Mouse (Mus musculus): ENCODE results near the gene Ints5. TPM values are rescaled to one million over a fixed set of nuclear protein-coding genes. Genes with fewer than 3 reads are reported as not detected.

The Ints5 gene
- polyA plus RNA-seq, 1 experiment from 2014 or later, result 16.6 TPM

DNA sequence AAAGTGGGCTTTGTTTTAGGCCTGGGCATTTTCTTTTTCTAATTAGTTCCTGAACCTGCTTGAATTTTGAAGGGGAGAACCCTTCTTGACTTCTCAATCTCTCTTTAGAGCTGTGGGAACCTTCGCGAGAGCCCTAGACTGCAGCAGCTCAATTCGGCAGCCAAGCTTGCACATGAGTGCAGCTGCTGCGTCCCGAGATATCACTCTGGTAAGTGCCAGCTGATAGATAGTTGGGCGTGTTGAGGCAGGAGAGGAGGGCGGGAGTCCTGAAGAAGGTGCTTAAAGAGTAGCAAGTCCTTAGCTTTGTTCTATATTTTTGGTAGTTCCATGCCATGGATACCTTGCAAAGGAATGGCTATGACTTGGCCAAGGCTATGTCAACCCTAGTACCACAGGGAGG is 54.1 kb downstream of the Ints5 start:
- Histone ChIP-seq H3K4me2 (replicated peaks; ENCODE audit: low read depth, low read length) (no peak overlapping the region), H3K27me3 (replicated peaks; ENCODE audit: insufficient read depth, low read length) (no peaks in the 10 kb centered on the region), H3K4me3 (ENCODE audit: low read depth, low read length) (no peak overlapping the region), H3K4me1 (ENCODE audit: insufficient read depth, low read depth, low read length) (peaks cover 12% of the 10 kb centered on the region; the same call in 1 of the 2 replicates), H3K9me3 (ENCODE audit: low read length) (no peaks in the 10 kb centered on the region), H3K9ac (replicated peaks; ENCODE audit: low read depth) (no peak overlapping the region), H3K36me3 (ENCODE audit: insufficient read depth, low read length) (peaks cover 25% of the 10 kb centered on the region), H3K27ac (ENCODE audit: low read length) (no peak overlapping the region)
- WGBS, result 79% methylated on average over 7 of the region's 7 CpGs
- no peak for ATAC-seq
- no peak for TF ChIP-seq EP300 (IDR thresholded peaks at IDR 0.05)
- TF ChIP-seq CTCF (IDR thresholded peaks at IDR 0.05), result no peak
- no peak for DNase-seq (ENCODE audit: low spot score)

Small RNA genes within 50 kb of the gene (microRNA-seq; reads per million reads assigned to microRNA genes)
- gene Mir5136, result not detected

Other genes with a start within 250 kb of the Ints5 start
- 0.14 and 0.21 TPM in 2 replicates for gene Chrm1, start 229.2 kb upstream of the Ints5 start, polyA plus RNA-seq (2015; fragmentation: Nextera tagmentation; extraction: Ambion mirVana)
- 91.8 and 97.9 TPM in 2 replicates for gene Slc3a2, start 169.6 kb upstream of the Ints5 start, polyA plus RNA-seq (2015; fragmentation: Nextera tagmentation; extraction: Ambion mirVana)
- gene Wdr74, start 157.2 kb upstream of the Ints5 start, polyA plus RNA-seq (2015; fragmentation: Nextera tagmentation; extraction: Ambion mirVana), result 45.3 and 48.7 TPM in 2 replicates
- 0.75 and 0.82 TPM in 2 replicates for gene 1700092M07Rik, start 152.3 kb upstream of the Ints5 start, polyA plus RNA-seq (2015; fragmentation: Nextera tagmentation; extraction: Ambion mirVana)
- 130 and 143 TPM in 2 replicates for gene Stx5a, start 151.6 kb upstream of the Ints5 start, polyA plus RNA-seq (2015; fragmentation: Nextera tagmentation; extraction: Ambion mirVana)
- gene Nxf1, start 135.9 kb upstream of the Ints5 start, polyA plus RNA-seq (2015; fragmentation: Nextera tagmentation; extraction: Ambion mirVana), result 88.8 and 89.7 TPM in 2 replicates
- gene Tmem223, start 122.0 kb upstream of the Ints5 start, polyA plus RNA-seq (2015; fragmentation: Nextera tagmentation; extraction: Ambion mirVana), result 157 and 159 TPM in 2 replicates
- gene Tmem179b, start 118.5 kb upstream of the Ints5 start, polyA plus RNA-seq (2015; fragmentation: Nextera tagmentation; extraction: Ambion mirVana), result 114 and 127 TPM in 2 replicates
- gene Taf6l, start 106.6 kb upstream of the Ints5 start, polyA plus RNA-seq (2015; fragmentation: Nextera tagmentation; extraction: Ambion mirVana), result 11.8 and 12.9 TPM in 2 replicates
- gene Polr2g, start 94.4 kb upstream of the Ints5 start, polyA plus RNA-seq (2015; fragmentation: Nextera tagmentation; extraction: Ambion mirVana), result 110 and 123 TPM in 2 replicates
- gene Zbtb3, start 90.5 kb upstream of the Ints5 start, polyA plus RNA-seq (2015; fragmentation: Nextera tagmentation; extraction: Ambion mirVana), result 2.3 and 2.6 TPM in 2 replicates
- gene Ttc9c, start 73.7 kb upstream of the Ints5 start, polyA plus RNA-seq (2015; fragmentation: Nextera tagmentation; extraction: Ambion mirVana), result 21.4 and 22.8 TPM in 2 replicates
- 4.3 and 5.3 TPM in 2 replicates for gene Hnrnpul2, start 73.0 kb upstream of the Ints5 start, polyA plus RNA-seq (2015; fragmentation: Nextera tagmentation; extraction: Ambion mirVana)
- not detected in 2 replicates for gene AC129217.1, start 63.2 kb upstream of the Ints5 start, polyA plus RNA-seq (2015; fragmentation: Nextera tagmentation; extraction: Ambion mirVana)
- gene Bscl2, start 55.5 kb upstream of the Ints5 start, polyA plus RNA-seq (2015; fragmentation: Nextera tagmentation; extraction: Ambion mirVana), result 66.3 and 66.8 TPM in 2 replicates
- 0.35 and 0.46 TPM in 2 replicates for gene Gng3, start 53.8 kb upstream of the Ints5 start, polyA plus RNA-seq (2015; fragmentation: Nextera tagmentation; extraction: Ambion mirVana)
- gene Lrrn4cl, start 42.2 kb upstream of the Ints5 start, polyA plus RNA-seq (2015; fragmentation: Nextera tagmentation; extraction: Ambion mirVana), result 1.7 and 1.9 TPM in 2 replicates
- 153 and 164 TPM in 2 replicates for gene Ubxn1, start 21.5 kb upstream of the Ints5 start, polyA plus RNA-seq (2015; fragmentation: Nextera tagmentation; extraction: Ambion mirVana)
- gene Uqcc3, start 12.1 kb upstream of the Ints5 start, polyA plus RNA-seq (2015; fragmentation: Nextera tagmentation; extraction: Ambion mirVana), result 75.2 and 84.3 TPM in 2 replicates
- gene Lbhd1, start 9.3 kb upstream of the Ints5 start, polyA plus RNA-seq (2015; fragmentation: Nextera tagmentation; extraction: Ambion mirVana), result 33.6 and 40.0 TPM in 2 replicates
- gene Gm49403, start 9.1 kb upstream of the Ints5 start, polyA plus RNA-seq (2015; fragmentation: Nextera tagmentation; extraction: Ambion mirVana), result not detected in 2 replicates
- 44.4 and 45.3 TPM in 2 replicates for gene 1810009A15Rik, start 4.2 kb upstream of the Ints5 start, polyA plus RNA-seq (2015; fragmentation: Nextera tagmentation; extraction: Ambion mirVana)
- not detected in 2 replicates for gene Gm49416, start 4.1 kb upstream of the Ints5 start, polyA plus RNA-seq (2015; fragmentation: Nextera tagmentation; extraction: Ambion mirVana)
- 41.4 and 45.7 TPM in 2 replicates for gene Ganab, start 5.1 kb downstream of the Ints5 start, polyA plus RNA-seq (2015; fragmentation: Nextera tagmentation; extraction: Ambion mirVana)
- 39.5 and 39.6 TPM in 2 replicates for gene B3gat3, start 27.4 kb downstream of the Ints5 start, polyA plus RNA-seq (2015; fragmentation: Nextera tagmentation; extraction: Ambion mirVana)
- 4.9 and 5.7 TPM in 2 replicates for gene Rom1, start 36.4 kb downstream of the Ints5 start, polyA plus RNA-seq (2015; fragmentation: Nextera tagmentation; extraction: Ambion mirVana)
- 28.6 and 30.5 TPM in 2 replicates for gene Eml3, start 36.5 kb downstream of the Ints5 start, polyA plus RNA-seq (2015; fragmentation: Nextera tagmentation; extraction: Ambion mirVana)
- 81.8 and 84.7 TPM in 2 replicates for gene Mta2, start 48.9 kb downstream of the Ints5 start, polyA plus RNA-seq (2015; fragmentation: Nextera tagmentation; extraction: Ambion mirVana)
- gene Tut1, start 60.8 kb downstream of the Ints5 start, polyA plus RNA-seq (2015; fragmentation: Nextera tagmentation; extraction: Ambion mirVana), result 12.8 and 13.6 TPM in 2 replicates
- gene Eef1g, start 74.0 kb downstream of the Ints5 start, polyA plus RNA-seq (2015; fragmentation: Nextera tagmentation; extraction: Ambion mirVana), result 153 and 159 TPM in 2 replicates
- 151 and 163 TPM in 2 replicates for gene Ahnak, start 96.3 kb downstream of the Ints5 start, polyA plus RNA-seq (2015; fragmentation: Nextera tagmentation; extraction: Ambion mirVana)
- 26,192 and 26,425 TPM in 2 replicates for gene Scgb1a1, start 195.0 kb downstream of the Ints5 start, polyA plus RNA-seq (2015; fragmentation: Nextera tagmentation; extraction: Ambion mirVana)
- 5.9 and 7.9 TPM in 2 replicates for gene Asrgl1, start 242.6 kb downstream of the Ints5 start, polyA plus RNA-seq (2015; fragmentation: Nextera tagmentation; extraction: Ambion mirVana)